Mouse (Mus musculus) kidney, embryonic 16.5 days (tissue): ENCODE measurements around the gene Gpr61. TPM values are rescaled to one million over a fixed set of nuclear protein-coding genes. Genes with fewer than 3 reads are reported as not detected.

Experiments
- ATAC-seq: fragments of 200-750 bp; cut with Nextera tagmentation; 2 replicates; pipeline ENCODE4 v1.8.0; 2017; ENCODE audit warnings: moderate TSS enrichment; ENCODE audit not compliant: low FRiP score, low TSS enrichment
- H3K27ac ChIP-seq: fragments of 300-500 bp; sonication (generic); 2 replicates; pipeline ENCODE4 v1.5.1; 2014; ENCODE audit warnings: low read length
- H3K27me3 ChIP-seq: fragments of 300-500 bp; sonication (generic); 2 replicates; pipeline ENCODE4 v1.6.1; 2014; ENCODE audit warnings: low read length, control low read depth, mixed read lengths; ENCODE audit not compliant: insufficient read depth
- H3K36me3 ChIP-seq: fragments of 300-500 bp; sonication (generic); 2 replicates; pipeline ENCODE4 v1.6.1; 2014; ENCODE audit warnings: low read length, control low read depth, mixed read lengths; ENCODE audit not compliant: insufficient read depth
- H3K4me1 ChIP-seq: fragments of 300-500 bp; sonication (generic); 2 replicates; pipeline ENCODE4 v1.6.1; 2014; ENCODE audit warnings: low read length, control low read depth, mixed read lengths; ENCODE audit not compliant: insufficient read depth
- H3K4me2 ChIP-seq: fragments of 300-500 bp; sonication (generic); replicated peaks from 2 replicates; pipeline ENCODE4 v1.6.1; 2014; ENCODE audit warnings: low read depth, low read length
- H3K4me3 ChIP-seq: fragments of 300-500 bp; sonication (generic); 2 replicates; pipeline ENCODE4 v1.5.1; 2014; ENCODE audit warnings: mild to moderate bottlenecking, low read length
- H3K9ac ChIP-seq: fragments of 300-500 bp; sonication (generic); replicated peaks from 2 replicates; pipeline ENCODE4 v1.6.1; 2014; ENCODE audit warnings: low read length
- H3K9me3 ChIP-seq: fragments of 300-500 bp; sonication (generic); 2 replicates; pipeline ENCODE4 v1.6.1; 2016; ENCODE audit warnings: low read length, control low read depth
- WGBS: fragments of 180-500 bp; shearing (Covaris S2); extraction: QIAGEN DNeasy Blood & Tissue Kit; methylation state at CpG from one replicate; pipeline ENCODE4 v1.1.7; 2014; 5-methylcytosine and 5-hydroxymethylcytosine counted together
- polyA plus RNA-seq: library from polyadenylated mRNA; unstranded; fragments of >200 nt; fragmentation: Nextera tagmentation; extraction: Ambion mirVana; gene quantifications from 2 replicates; pipeline ENCODE4 v1.2.1, GENCODE M21; 2015

Gpr61 gene
- polyA plus RNA-seq = 0.06 and 0.08 TPM in 2 replicates

GRCm38 (mm10) chr3:108154656-108155055 lies at the start of gene Gpr61:
Gene Gpr61 (minus strand): TSS chr3:108154882.
- H3K4me2 ChIP-seq = no peak within 1 kb of the TSS
- peak; percentile 28; the same call in 1 of the 2 replicates for ATAC-seq
- H3K36me3 ChIP-seq = no peaks in the 10 kb centered on the region
- no peak within 1 kb of the TSS for H3K9ac ChIP-seq
- no peaks in the 10 kb centered on the region for H3K9me3 ChIP-seq
- H3K27ac ChIP-seq = no peak within 1 kb of the TSS
- H3K27me3 ChIP-seq = no peaks in the 10 kb centered on the region
- 41% methylated on average over 4 of the region's 4 CpGs for whole genome bisulfite sequencing
- H3K4me3 ChIP-seq = no peak within 1 kb of the TSS
- no peaks in the 10 kb centered on the region for H3K4me1 ChIP-seq

GRCm38 (mm10) chr3:108204470-108204869 lies 49.8 kb upstream of the Gpr61 start:
- Histone ChIP-seq H3K27me3 (no peaks in the 10 kb centered on the region), H3K4me1 (peaks cover 28% of the 10 kb centered on the region), H3K36me3 (peaks cover 35% of the 10 kb centered on the region), H3K4me2 (no peak overlapping the region), H3K4me3 (no peak overlapping the region), H3K27ac (no peak overlapping the region), H3K9ac (no peak overlapping the region), H3K9me3 (no peaks in the 10 kb centered on the region)
- ATAC-seq = no peak
- 83% methylated on average over 11 of the region's 11 CpGs for WGBS

GRCm38 (mm10) chr3:108203621-108204325 lies 49.1 kb upstream of the Gpr61 start:
- WGBS = 77% methylated on average over 11 of the region's 11 CpGs
- H3K27ac ChIP-seq = no peak overlapping the region
- no peaks in the 10 kb centered on the region for H3K27me3 ChIP-seq
- peaks cover 35% of the 10 kb centered on the region for H3K36me3 ChIP-seq
- ATAC-seq = no peak
- H3K9ac ChIP-seq = no peak overlapping the region
- H3K4me3 ChIP-seq = no peak overlapping the region
- H3K9me3 ChIP-seq = no peaks in the 10 kb centered on the region
- peaks cover 23% of the 10 kb centered on the region for H3K4me1 ChIP-seq
- H3K4me2 ChIP-seq = no peak overlapping the region

- H3K36me3 ChIP-seq = peaks cover 35% of the 10 kb centered on the region
- H3K9ac ChIP-seq = no peak overlapping the region
- H3K27ac ChIP-seq = no peak overlapping the region
- peaks cover 18% of the 10 kb centered on the region for H3K4me1 ChIP-seq
- 92% methylated on average over 13 of the region's 13 CpGs for WGBS
- no peak overlapping the region for H3K4me2 ChIP-seq
- H3K4me3 ChIP-seq = no peak overlapping the region
- H3K9me3 ChIP-seq = no peaks in the 10 kb centered on the region
- ATAC-seq = no peak
- H3K27me3 ChIP-seq = no peaks in the 10 kb centered on the region
Observed at GRCm38 (mm10) chr3:108203212-108203611, 48.5 kb upstream of the Gpr61 start.

- Histone ChIP-seq H3K4me2 (no peak overlapping the region), H3K4me1 (peaks cover 19% of the 10 kb centered on the region), H3K9me3 (no peaks in the 10 kb centered on the region), H3K4me3 (no peak overlapping the region), H3K27ac (no peak overlapping the region), H3K9ac (no peak overlapping the region), H3K27me3 (no peaks in the 10 kb centered on the region), H3K36me3 (peaks cover 35% of the 10 kb centered on the region)
- no peak for ATAC-seq
Observed at GRCm38 (mm10) chr3:108202506-108202905, 47.8 kb upstream of the Gpr61 start.

- Histone ChIP-seq H3K27me3 (no peaks in the 10 kb centered on the region), H3K4me2 (peak within 1 kb of the TSS; percentile 71), H3K4me3 (peak within 1 kb of the TSS; percentile 73), H3K9ac (peak within 1 kb of the TSS; percentile 76), H3K4me1 (peaks cover 34% of the 10 kb centered on the region), H3K27ac (peak within 1 kb of the TSS; percentile 92), H3K9me3 (no peaks in the 10 kb centered on the region), H3K36me3 (peaks cover 19% of the 10 kb centered on the region)
- WGBS = 2% methylated on average over 44 of the region's 44 CpGs
- peak; percentile 92 for ATAC-seq
Observed at GRCm38 (mm10) chr3:108200329-108201323, 45.9 kb upstream of the Gpr61 start, which contains the start of gene Cyb561d1. Gene Cyb561d1 (minus strand): TSS chr3:108201212.

GRCm38 (mm10) chr3:108199231-108199630 lies 44.5 kb upstream of the Gpr61 start:
- peaks cover 42% of the 10 kb centered on the region for H3K4me1 ChIP-seq
- no peaks in the 10 kb centered on the region for H3K9me3 ChIP-seq
- WGBS = 88% methylated on average over 6 of the region's 6 CpGs
- no peak for ATAC-seq
- no peak overlapping the region for H3K27ac ChIP-seq
- no peaks in the 10 kb centered on the region for H3K27me3 ChIP-seq
- no peak overlapping the region for H3K9ac ChIP-seq
- H3K4me3 ChIP-seq = no peak overlapping the region
- H3K4me2 ChIP-seq = no peak overlapping the region
- peaks cover 10% of the 10 kb centered on the region; the same call in 1 of the 2 replicates for H3K36me3 ChIP-seq

GRCm38 (mm10) chr3:108197066-108197497 lies 42.4 kb upstream of the Gpr61 start:
- Histone ChIP-seq H3K27me3 (no peaks in the 10 kb centered on the region), H3K9me3 (no peaks in the 10 kb centered on the region), H3K27ac (peak overlapping the region; percentile 61), H3K4me2 (peak overlapping the region; percentile 48), H3K36me3 (no peaks in the 10 kb centered on the region), H3K4me3 (peak overlapping the region; percentile 11; the same call in 1 of the 2 replicates), H3K9ac (peak overlapping the region; percentile 53), H3K4me1 (peaks cover 42% of the 10 kb centered on the region)
- ATAC-seq = peak; percentile 59
- 4% methylated on average over 14 of the region's 14 CpGs for WGBS

- ATAC-seq = no peak
- H3K36me3 ChIP-seq = no peaks in the 10 kb centered on the region
- H3K4me2 ChIP-seq = no peak overlapping the region
- H3K4me3 ChIP-seq = no peak overlapping the region
- WGBS = 69% methylated on average over 7 of the region's 7 CpGs
- peak overlapping the region; percentile 25 for H3K9ac ChIP-seq
- peaks cover 39% of the 10 kb centered on the region for H3K4me1 ChIP-seq
- no peaks in the 10 kb centered on the region for H3K27me3 ChIP-seq
- no peaks in the 10 kb centered on the region for H3K9me3 ChIP-seq
- H3K27ac ChIP-seq = peak overlapping the region; percentile 61; the same call in 1 of the 2 replicates
Observed at GRCm38 (mm10) chr3:108195941-108196590, 41.4 kb upstream of the Gpr61 start.
